Mouse (Mus musculus): Measurements from ENCODE around the gene 3110021N24Rik.

DNA sequence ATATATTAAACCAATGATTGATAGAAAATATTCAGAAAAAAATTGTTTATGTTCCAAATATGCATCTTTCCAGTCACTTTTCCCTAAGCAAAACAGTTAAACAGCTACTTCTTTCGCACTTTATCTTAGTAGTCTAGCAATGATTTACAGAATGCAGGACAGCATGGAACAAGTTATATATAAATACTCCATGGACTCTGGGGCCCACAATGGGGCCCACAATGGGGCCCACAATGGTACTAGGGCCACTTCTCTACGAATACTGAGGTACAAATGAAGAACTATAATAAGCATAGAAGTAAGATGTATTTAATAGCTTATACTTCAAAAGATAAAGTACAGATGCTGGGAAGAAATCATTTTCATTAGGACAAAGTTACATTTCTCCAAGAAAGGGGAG, 4.7 kb downstream of the 3110021N24Rik start:
- TF ChIP-seq EP300 (IDR thresholded peaks at IDR 0.05; ENCODE audit: low read depth) (no peak), CTCF (IDR thresholded peaks at IDR 0.05; ENCODE audit: low read depth) (no peak)

Data from liver, embryonic 14.5 days (tissue).